Mouse (Mus musculus): ENCODE results near the gene Brd7. TPM values are rescaled to one million over a fixed set of nuclear protein-coding genes. Genes with fewer than 3 reads are reported as not detected.

Brd7 gene
- polyA plus RNA-seq, 1 experiment = not detected

DNA sequence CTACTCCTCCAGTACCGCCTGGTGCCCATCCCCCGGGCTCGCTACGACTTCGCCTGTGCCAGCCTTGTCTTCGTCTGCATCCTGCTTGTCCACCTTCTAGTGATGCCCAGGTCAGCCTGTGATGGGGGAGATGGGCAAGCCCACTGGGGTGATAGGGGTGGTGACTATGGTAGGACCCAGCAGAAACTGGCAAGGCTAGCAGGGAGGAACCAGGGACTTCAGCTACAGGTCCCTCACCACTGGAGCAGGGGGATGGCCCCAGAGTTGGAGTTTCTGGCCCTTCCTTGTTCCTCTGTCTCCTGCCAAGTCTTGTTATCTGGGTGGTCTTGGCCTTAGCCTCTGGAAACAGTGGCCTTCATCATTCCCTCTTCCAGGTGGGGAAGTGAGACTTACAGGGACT lies 41.9 kb downstream of the Brd7 start:
- 95% methylated on average over 6 of the region's 6 CpGs for WGBS
- no peak overlapping the region for H3K27ac ChIP-seq (ENCODE audit: insufficient read depth, low read depth, low read length)
- TF ChIP-seq POLR2A (IDR thresholded peaks at IDR 0.05; ENCODE audit: insufficient read depth, low read depth, low read length) = no peak
- TF ChIP-seq CTCF (IDR thresholded peaks at IDR 0.05; ENCODE audit: insufficient read depth, low read depth, low read length) = no peak
- H3K4me3 ChIP-seq (ENCODE audit: insufficient read depth, low read depth, low read length) = no peak overlapping the region
- H3K4me1 ChIP-seq (ENCODE audit: control insufficient read depth, insufficient read depth, low read length) = peaks cover 12% of the 10 kb centered on the region

DNA sequence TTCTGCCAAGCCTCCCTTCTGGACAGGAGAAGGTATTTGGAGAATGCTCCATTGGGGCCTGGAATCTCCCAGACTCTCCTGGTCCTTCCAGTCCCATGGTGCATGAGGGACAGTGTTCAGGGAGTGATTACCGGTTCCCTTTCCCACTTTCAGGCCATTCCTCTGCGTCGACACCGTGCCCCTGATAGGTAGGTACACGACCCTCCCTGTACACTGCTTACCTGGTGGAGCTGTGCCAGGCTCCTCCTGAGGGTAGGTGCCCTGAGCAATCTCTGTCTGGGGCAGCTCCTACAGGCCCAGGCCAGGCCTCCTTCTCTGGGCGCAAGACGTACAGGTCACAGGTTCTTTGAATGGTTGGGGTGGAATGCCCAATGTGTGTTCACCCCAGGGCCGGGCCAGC lies 43.8 kb downstream of the Brd7 start:
- no peak for TF ChIP-seq CTCF (IDR thresholded peaks at IDR 0.05; ENCODE audit: insufficient read depth, low read depth, low read length)
- TF ChIP-seq POLR2A (IDR thresholded peaks at IDR 0.05; ENCODE audit: insufficient read depth, low read depth, low read length) = no peak
- WGBS = 95% methylated on average over 8 of the region's 8 CpGs
- H3K4me1 ChIP-seq (ENCODE audit: control insufficient read depth, insufficient read depth, low read length) = peaks cover 12% of the 10 kb centered on the region
- H3K27ac ChIP-seq (ENCODE audit: insufficient read depth, low read depth, low read length) = no peak overlapping the region
- H3K4me3 ChIP-seq (ENCODE audit: insufficient read depth, low read depth, low read length) = no peak overlapping the region

DNA sequence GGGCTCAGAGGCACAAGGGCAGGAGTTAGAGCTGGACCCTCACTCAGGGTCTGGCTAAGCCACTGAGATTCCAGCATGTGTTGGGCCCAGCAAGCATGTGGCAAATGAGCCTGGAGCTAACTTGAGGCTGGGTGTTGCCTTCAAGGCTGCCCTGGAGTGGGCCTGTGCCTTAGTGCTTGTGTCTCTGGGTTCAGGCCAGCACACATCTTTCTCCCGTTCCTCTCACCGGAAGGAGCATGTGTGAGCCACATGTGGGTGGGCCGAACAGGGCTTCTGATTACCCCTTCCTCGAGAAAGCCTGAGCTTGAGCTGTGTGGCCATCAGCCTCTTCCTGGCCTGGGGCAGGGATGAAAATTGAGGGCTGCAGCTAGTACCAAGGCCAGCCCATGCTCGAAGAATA lies 44.7 kb downstream of the Brd7 start:
- WGBS = 61% methylated on average over 5 of the region's 5 CpGs
- H3K4me1 ChIP-seq (ENCODE audit: control insufficient read depth, insufficient read depth, low read length) = peaks cover 16% of the 10 kb centered on the region
- no peak overlapping the region for H3K27ac ChIP-seq (ENCODE audit: insufficient read depth, low read depth, low read length)
- H3K4me3 ChIP-seq (ENCODE audit: insufficient read depth, low read depth, low read length) = no peak overlapping the region
- TF ChIP-seq CTCF (IDR thresholded peaks at IDR 0.05; ENCODE audit: insufficient read depth, low read depth, low read length) (no peak), POLR2A (IDR thresholded peaks at IDR 0.05; ENCODE audit: insufficient read depth, low read depth, low read length) (no peak)

DNA sequence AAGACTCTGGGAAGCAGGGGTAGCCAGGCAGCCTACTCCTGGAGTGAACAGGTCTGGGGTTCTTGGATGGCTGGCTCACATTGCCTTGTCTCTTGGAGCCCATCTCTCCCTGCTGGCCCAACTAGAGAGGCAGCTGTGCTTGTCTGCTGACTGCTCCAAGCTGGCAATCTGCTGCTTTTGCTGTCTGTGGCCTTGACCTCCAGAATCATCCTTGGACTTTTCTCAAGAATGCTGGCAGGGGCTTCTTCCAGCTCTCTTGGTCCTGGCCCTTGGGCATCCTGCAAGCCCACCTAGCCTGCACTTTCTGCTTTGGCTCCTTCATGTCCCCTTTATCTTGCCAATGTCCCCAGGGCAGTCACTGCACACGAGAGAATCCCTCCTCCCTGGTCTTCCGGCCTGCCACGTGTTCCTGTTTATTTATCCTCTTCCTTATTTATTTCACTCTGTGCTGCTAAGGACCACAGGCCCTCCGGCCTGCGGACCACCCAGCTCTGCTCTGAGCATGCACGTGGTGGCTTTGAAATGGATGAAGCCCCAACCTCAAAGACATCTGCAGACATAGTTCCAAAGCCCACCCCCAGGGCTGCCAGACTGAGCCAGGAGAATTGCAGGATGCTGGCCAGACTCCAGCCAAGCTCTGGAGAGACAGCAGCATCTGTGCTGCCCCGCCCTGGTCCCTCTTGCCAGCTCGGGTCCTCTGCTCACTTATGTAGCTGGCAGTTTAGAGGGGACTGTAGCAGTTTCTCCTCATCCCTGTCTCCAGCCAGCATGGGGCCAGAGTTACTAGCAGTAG lies 45.7 kb downstream of the Brd7 start:
- no peak for TF ChIP-seq CTCF (IDR thresholded peaks at IDR 0.05; ENCODE audit: insufficient read depth, low read depth, low read length)
- no peak for TF ChIP-seq POLR2A (IDR thresholded peaks at IDR 0.05; ENCODE audit: insufficient read depth, low read depth, low read length)
- 31% methylated on average over 8 of the region's 8 CpGs for WGBS
- Histone ChIP-seq H3K4me1 (ENCODE audit: control insufficient read depth, insufficient read depth, low read length) (peaks cover 16% of the 10 kb centered on the region), H3K4me3 (ENCODE audit: insufficient read depth, low read depth, low read length) (no peak overlapping the region), H3K27ac (ENCODE audit: insufficient read depth, low read depth, low read length) (no peak overlapping the region)

DNA sequence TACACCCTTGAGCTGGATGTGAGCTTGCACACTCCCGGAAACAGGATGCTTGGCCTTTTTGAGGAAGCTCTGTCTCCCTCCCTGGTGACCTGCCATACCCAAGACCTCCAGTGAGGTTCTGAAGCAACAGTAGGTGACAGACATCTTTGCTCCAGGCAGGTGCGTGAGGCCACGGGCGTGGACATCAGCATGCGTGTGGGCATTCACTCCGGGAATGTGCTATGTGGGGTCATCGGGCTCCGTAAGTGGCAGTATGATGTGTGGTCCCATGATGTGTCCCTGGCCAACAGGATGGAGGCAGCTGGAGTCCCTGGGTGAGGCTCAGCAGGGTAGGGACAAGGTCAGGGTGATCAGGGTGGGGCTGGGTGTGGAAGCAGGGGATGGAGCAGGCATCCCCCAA lies 46.7 kb downstream of the Brd7 start:
- WGBS = 97% methylated on average over 8 of the region's 8 CpGs
- Histone ChIP-seq H3K27ac (ENCODE audit: insufficient read depth, low read depth, low read length) (no peak overlapping the region), H3K4me1 (ENCODE audit: control insufficient read depth, insufficient read depth, low read length) (peaks cover 16% of the 10 kb centered on the region), H3K4me3 (ENCODE audit: insufficient read depth, low read depth, low read length) (no peak overlapping the region)
- no peak for TF ChIP-seq CTCF (IDR thresholded peaks at IDR 0.05; ENCODE audit: insufficient read depth, low read depth, low read length)
- TF ChIP-seq POLR2A (IDR thresholded peaks at IDR 0.05; ENCODE audit: insufficient read depth, low read depth, low read length) = no peak

DNA sequence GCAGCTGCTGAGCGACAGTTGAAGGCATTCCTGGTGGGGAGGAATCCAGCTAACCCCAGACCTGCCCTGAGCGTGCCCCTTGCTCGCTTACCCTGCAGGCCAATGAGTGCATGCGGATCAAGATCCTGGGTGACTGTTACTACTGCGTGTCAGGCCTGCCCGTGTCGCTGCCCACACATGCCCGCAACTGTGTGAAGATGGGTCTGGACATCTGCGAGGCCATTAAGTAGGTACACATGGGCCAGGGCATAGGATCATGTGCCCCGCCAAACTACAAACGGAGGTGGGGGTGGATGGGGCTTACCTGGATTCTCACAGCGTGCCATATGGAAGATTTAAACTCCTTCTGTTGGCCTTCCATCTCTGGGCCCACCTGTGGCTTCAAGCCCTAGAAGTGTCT lies 48.0 kb downstream of the Brd7 start:
- TF ChIP-seq POLR2A (IDR thresholded peaks at IDR 0.05; ENCODE audit: insufficient read depth, low read depth, low read length) (no peak), CTCF (IDR thresholded peaks at IDR 0.05; ENCODE audit: insufficient read depth, low read depth, low read length) (no peak)
- WGBS = 96% methylated on average over 12 of the region's 12 CpGs

DNA sequence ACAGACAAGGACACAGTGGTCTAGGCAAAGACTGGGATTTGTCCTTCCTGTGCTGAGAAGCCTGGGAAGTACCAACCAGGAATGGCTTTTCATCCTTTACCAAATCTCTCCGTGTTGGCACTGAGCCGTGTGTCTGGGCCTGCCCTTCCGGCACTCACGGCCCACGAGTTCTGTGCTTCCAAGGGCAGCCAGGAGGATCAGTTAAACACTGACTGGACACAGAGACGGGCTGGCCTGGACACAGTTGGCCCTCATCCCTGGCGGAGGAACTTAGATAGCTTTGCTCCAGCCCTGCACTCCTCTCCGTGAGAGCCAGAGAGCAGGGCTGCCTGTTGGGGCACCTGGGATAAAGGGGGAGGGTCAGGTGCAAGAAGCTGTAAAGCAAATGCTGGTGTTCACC lies 49.0 kb downstream of the Brd7 start:
- H3K4me1 ChIP-seq (ENCODE audit: control insufficient read depth, insufficient read depth, low read length) = peaks cover 16% of the 10 kb centered on the region
- TF ChIP-seq POLR2A (IDR thresholded peaks at IDR 0.05; ENCODE audit: insufficient read depth, low read depth, low read length) (no peak), CTCF (IDR thresholded peaks at IDR 0.05; ENCODE audit: insufficient read depth, low read depth, low read length) (no peak)
- WGBS = 62% methylated on average over 8 of the region's 8 CpGs
- H3K4me3 ChIP-seq (ENCODE audit: insufficient read depth, low read depth, low read length) = no peak overlapping the region
- H3K27ac ChIP-seq (ENCODE audit: insufficient read depth, low read depth, low read length) = no peak overlapping the region

More for the DNA sequence above, 48.0 kb downstream of the Brd7 start:
- peaks cover 16% of the 10 kb centered on the region for H3K4me1 ChIP-seq (ENCODE audit: control insufficient read depth, insufficient read depth, low read length)
- no peak overlapping the region for H3K27ac ChIP-seq (ENCODE audit: insufficient read depth, low read depth, low read length)
- no peak overlapping the region for H3K4me3 ChIP-seq (ENCODE audit: insufficient read depth, low read depth, low read length)

DNA sequence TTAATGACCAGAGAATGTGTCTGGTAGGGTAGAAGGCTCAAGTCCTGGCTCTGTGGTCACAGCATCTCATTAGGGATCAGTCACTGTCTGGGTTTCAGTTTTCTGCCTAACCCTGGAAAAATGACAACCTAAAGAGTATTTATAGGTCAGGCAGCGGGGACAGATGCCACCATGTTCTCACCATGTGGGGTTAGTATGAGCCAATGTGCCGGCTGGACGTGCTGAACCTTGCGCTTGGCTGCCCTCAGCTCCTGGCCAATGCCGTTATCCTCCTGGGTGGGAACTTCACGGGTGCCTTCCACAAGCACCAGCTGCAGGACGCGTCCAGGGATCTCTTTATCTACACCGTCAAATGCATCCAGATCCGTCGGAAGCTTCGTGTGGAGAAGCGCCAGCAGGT lies 51.7 kb downstream of the Brd7 start:
- H3K4me1 ChIP-seq (ENCODE audit: control insufficient read depth, insufficient read depth, low read length) = peaks cover 3% of the 10 kb centered on the region; the same call in 1 of the 2 replicates
- H3K27ac ChIP-seq (ENCODE audit: insufficient read depth, low read depth, low read length) = no peak overlapping the region
- 94% methylated on average over 13 of the region's 13 CpGs for WGBS
- H3K4me3 ChIP-seq (ENCODE audit: insufficient read depth, low read depth, low read length) = no peak overlapping the region
- no peak for TF ChIP-seq CTCF (IDR thresholded peaks at IDR 0.05; ENCODE audit: insufficient read depth, low read depth, low read length)
- TF ChIP-seq POLR2A (IDR thresholded peaks at IDR 0.05; ENCODE audit: insufficient read depth, low read depth, low read length) = no peak

DNA sequence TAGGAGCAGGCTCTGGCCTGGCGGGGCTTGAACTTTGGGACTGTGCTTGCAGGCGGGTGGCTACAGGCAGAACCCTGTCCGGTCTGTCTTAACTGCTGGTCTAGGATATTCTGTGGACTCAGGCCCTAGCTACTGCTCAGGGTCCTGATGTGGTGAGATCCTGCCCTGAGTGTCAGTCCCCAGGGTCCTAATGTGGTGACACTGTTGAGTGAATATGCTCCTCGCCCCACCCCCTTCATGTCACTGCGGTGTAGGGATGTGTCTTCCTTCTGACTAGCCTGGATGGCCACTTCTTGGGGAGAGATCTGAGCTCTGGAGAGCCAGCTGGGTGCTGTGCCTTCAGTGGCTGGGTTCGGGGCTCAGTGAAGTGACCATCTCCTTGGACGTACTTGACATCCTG lies 52.1 kb downstream of the Brd7 start:
- Histone ChIP-seq H3K27ac (ENCODE audit: insufficient read depth, low read depth, low read length) (no peak overlapping the region), H3K4me3 (ENCODE audit: insufficient read depth, low read depth, low read length) (no peak overlapping the region), H3K4me1 (ENCODE audit: control insufficient read depth, insufficient read depth, low read length) (peaks cover 3% of the 10 kb centered on the region; the same call in 1 of the 2 replicates)
- no peak for TF ChIP-seq POLR2A (IDR thresholded peaks at IDR 0.05; ENCODE audit: insufficient read depth, low read depth, low read length)
- TF ChIP-seq CTCF (IDR thresholded peaks at IDR 0.05; ENCODE audit: insufficient read depth, low read depth, low read length) = no peak
- 96% methylated on average over 7 of the region's 7 CpGs for WGBS

Measured in olfactory bulb, adult 2 months (tissue).